Mouse (Mus musculus): ENCODE data around the gene Atp2a3. TPM values are rescaled to one million over a fixed set of nuclear protein-coding genes. Genes with fewer than 3 reads are reported as not detected.
A peak's percentile ranks its signal among the peaks of the same experiment; 100 is the strongest.

Gene Atp2a3
- total RNA-seq, 2 experiments from 2014 or later: 73.9 to 88.4 TPM

DNA sequence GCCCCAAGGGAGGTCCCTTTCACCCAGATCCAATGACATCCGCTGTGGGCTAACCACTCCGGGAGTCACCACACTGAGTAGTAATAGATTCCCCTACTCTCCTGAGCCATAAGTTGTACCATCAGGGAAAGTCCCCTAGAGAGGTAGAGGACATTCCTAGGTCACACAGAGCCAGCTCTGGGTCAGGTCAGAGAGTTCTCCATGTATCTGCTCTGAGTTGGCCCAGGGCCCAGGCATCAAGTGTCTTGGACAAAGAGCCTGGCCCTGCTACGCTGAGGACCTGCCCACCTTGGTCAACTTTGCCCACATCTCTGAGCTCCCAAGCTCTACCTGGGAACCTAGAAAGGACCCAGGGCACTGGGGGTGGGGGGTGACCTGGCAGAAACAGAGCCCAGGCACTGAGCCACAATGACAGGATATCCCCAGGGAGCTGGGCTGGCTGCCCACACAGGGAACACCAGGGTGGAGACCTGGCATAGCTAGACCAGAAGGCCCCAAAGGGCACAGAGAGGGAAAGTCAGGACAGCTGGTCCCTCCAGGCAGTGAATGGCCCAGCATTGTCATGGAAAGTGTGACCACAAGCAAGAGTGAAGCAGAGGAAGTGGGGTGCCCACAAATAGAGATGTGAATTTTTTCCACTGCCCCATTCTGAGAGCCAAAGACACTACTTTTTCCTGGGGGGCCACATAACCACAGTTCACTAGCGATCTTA is 7.4 kb upstream of the Atp2a3 start:
- peak; percentile 73 for ATAC-seq (replicated peaks; ENCODE audit: poor library complexity, severe bottlenecking)

DNA sequence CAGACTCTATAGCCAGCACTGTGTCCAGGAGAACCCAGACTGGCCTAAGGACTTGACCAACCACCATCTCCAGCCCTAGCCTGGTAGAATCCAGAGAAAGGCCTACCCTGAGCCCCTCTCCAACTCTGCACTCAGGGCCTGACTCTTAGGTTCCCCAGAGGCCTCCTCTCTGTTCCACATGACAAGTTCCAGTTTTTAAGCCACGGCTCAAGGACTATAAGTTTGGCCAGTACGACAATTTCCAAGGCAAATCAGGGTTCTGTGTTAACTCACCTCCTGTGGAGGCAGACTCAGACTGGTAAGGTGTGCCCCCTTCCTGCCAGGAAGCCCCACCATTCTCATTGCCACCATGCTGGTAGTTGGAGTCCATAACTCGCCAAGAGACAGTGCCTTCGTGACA is 6.8 kb upstream of the Atp2a3 start:
- ATAC-seq (replicated peaks; ENCODE audit: poor library complexity, severe bottlenecking): no peak; the same call in 1 of the 2 replicates

DNA sequence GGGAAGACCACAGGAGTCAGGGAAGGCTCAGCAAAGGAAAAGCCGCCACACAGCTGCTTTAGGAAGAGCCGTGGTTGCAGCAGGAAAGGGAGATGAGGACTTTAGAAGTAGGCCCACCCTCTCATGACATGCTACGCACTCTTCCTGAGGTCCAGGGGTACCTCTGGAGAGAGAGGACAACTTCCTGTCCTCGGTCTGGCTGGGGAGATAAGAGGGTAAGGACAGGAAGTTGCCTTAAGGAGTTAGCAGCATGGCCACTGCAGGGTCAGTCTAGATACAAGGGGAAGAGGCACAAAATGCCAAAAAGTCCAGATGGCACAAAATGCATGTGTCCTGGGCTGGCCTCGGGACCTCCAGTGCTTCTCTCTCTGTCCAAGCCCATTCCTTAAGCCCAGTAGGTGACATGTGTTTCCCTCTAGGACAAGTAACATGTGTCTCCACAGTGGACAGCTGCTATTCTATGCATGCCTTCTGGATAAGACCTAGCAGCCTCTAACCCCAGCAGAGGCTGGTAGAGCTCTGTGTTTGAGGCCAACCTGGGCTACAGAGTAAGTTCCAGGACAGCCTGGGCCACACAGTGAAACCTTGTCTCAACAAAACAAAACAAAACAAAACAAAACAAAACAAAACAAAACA is 5.5 kb upstream of the Atp2a3 start:
- peak; percentile 50 for ATAC-seq (replicated peaks; ENCODE audit: poor library complexity, severe bottlenecking)

DNA sequence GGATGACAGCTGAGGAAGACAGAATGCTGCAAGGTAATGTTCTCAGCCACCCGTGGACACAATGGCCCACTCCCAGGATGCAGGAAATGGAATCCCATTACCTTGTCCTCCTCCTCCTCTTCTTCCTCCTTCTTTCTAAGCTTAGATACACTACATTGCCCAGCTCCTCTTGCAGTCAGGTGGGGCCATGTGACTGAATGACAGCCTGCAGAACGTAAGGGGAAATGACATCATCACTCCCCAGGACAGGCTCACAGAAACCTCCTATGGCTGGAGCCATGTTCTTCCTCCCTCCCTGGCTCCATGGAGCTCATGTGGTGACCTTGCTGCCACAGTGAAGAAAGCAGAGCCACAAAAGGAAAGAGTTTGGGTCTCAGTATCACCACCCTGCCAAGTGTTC is 3.7 kb upstream of the Atp2a3 start:
- 0 out of 2 replicates have a peak, but pooled peaks have one; percentile 4 for ATAC-seq (replicated peaks; ENCODE audit: poor library complexity, severe bottlenecking)

DNA sequence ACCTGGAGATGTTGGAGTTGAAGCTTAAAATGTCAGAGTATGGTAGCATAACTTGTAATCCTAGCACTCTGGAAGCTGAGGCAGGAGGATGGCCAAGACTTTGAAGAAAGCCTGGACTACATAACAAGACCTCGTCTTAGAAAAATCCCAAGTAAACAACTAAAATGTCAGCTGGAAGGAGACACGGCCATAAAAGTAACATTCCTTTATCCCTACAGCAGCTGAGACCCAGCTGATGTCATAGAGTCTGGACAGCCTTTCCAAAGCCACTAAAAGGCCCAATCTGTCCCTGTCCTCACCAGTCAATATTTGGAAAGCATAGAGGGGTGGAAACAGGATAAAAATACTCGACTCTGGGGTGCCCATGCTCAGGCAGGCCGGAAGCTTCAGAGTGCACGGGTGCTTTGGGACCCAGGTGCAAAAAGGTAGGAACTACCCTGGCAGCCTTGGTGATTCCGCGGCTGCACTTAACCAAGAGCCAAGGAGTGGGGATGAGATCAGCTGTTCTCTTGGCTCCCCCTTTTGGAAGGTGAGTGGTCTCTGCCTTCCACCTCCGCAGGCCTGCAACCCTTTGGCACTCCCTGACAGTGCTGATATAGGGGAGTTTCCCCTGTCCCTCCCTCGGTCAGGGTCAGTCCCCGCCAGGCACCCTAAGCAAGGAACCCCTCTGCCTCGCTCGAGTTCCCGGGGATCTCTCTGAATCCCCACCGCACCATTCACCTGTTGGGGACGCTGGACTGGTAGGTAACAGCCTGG is 867 bp upstream of the Atp2a3 start:
- ATAC-seq (replicated peaks; ENCODE audit: poor library complexity, severe bottlenecking): no peak

DNA sequence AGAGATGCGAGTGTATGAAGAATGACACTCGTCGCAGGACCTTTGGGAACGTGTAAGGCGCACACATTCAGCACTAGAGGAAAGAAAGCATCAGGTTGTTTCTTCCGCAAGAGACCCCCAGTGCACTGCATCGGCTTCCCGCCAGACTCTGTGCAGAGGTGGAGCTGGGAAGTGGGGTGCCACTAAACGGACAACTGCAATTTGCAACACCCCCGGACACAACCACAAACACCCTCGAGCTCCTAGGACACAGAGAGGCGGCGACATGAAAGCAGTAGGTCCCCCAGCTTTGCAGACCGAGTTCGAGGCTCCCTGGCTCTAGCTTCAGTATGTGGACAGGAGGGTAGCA is 272 bp upstream of the Atp2a3 start:
- peak; percentile 10; the same call in 1 of the 2 replicates for ATAC-seq (replicated peaks; ENCODE audit: poor library complexity, severe bottlenecking)

DNA sequence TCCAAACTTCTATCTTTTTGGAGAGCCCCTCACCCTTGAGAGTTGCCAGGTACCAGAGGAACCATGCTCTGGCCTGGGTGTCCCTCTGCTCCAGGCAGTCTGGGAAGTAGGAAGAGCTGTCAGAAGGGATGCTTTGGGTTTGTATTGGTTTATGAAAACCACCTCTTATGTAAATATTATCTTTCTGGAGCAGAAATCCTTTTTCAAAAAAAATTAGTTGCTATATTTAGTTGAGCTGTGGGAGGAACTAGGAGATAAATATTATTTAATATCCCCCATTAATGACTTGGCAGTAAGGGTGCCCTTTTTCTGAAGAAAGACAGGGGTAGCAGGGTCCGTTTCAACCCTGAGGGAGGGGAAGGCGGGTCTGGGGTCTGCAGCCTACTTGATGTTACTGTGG is 1.4 kb downstream of the Atp2a3 start:
- no peak for ATAC-seq (replicated peaks; ENCODE audit: poor library complexity, severe bottlenecking)

DNA sequence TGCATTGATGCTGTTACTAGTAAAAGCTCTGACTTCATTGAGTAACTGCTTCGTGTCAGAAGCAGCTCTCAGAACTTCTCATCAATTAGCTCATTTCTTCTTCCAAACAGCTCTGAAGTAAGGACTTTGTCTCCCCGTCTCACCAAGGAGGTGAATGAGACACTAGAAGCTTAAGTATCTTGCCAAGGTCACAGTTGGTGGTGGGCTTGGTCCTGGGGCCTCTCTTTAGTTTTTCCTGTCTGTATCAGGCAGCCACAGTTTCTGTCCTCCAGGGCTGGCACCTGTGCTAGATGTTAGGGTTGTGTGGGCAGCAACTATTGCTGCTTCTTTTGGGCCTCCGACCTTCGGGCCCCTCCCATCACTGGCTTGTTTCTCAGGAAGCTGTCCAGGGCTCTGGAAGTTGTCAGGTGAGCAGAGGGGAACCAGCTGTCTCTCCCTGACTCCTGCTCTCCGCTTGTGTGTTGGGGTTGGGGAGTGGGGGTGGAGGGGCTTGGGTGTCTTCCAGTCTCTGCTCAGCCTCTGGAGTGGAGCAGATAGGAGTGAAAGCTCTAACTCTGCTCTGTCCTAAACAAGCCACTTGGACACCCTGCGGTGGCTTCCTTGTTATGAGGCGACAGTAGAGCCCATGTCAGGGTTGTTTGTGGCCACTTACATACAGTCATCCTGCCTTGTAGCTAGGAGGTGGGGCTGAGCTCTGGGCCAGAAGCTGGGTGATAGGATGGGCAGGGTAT is 2.3 kb downstream of the Atp2a3 start:
- no peak for ATAC-seq (replicated peaks; ENCODE audit: poor library complexity, severe bottlenecking)

DNA sequence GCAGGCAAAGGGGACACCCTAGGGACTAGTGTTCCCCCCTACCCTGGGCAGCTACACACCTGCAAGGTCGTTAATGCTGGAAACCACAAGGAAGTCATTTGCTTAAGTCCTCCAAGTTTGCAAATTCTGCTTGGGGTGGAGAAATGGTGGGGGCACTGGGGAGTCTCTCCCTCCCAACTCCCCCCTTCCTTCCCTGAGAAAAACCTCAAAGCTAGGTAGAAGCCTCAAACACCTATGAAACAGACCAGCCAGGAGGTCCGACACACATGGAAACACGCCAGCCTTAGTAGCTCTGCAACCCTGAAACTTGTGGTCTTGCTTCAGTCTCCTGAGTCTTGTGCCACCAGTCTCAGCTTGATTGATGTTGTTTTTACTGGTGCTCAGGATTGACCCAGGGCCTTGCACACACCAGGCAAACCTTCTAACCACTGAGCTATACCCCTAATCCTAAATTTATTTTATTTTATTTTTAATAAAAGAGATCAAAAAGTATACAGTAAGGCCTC is 2.9 kb downstream of the Atp2a3 start:
- no peak for ATAC-seq (replicated peaks; ENCODE audit: poor library complexity, severe bottlenecking)

DNA sequence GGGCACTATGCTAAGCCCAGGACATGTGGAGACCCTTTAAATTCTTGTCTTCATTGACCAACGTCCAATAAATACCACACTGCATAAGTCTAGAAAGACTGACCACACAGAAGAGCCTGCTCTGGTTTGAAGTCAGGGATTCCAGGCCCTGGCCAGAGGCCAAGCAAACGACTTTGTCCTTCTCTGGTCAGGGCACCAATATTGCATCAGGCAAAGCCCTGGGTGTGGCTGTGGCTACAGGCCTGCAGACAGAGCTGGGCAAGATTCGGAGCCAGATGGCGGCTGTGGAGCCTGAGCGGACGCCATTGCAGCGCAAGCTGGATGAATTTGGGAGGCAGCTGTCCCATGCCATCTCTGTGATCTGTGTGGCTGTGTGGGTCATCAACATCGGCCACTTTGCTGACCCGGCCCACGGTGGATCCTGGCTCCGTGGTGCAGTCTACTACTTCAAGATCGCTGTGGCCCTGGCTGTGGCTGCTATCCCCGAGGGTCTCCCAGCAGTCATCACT is 14.1 kb downstream of the Atp2a3 start:
- no peak for ATAC-seq (replicated peaks; ENCODE audit: poor library complexity, severe bottlenecking)

DNA sequence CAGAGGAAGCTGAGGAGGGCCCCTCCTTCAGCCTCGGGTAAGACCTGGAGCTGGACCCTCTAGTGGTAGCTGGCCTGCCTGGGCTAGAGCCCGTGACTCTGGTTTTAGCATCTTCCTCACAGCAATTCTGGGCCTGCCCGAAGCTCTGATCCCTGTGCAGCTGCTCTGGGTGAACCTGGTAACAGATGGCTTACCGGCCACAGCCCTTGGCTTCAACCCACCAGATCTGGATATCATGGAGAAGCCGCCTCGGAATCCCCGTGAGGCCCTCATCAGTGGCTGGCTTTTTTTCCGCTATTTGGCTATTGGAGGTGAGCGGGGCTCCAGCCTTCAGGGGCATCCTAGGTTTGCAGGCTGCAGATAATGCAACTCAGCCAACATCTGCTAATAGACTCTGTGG is 21.5 kb downstream of the Atp2a3 start:
- no peak for ATAC-seq (replicated peaks; ENCODE audit: poor library complexity, severe bottlenecking)

DNA sequence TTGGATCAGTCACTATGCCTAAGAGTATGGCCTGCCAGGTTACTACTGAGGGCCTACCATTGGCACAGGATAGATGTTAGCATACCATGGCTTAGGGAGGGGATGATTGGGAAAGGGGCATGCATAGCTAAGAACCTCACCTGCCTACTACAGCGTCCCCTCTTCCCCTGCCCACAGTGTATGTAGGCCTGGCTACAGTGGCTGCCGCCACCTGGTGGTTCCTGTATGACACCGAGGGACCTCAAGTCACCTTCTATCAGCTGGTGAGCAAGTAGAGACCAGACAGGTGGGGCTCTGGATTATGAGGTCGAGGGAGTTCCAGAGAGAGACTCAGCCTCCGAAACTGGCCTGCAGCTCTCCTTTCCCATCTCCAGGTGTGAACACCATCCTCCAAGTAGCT is 22.3 kb downstream of the Atp2a3 start:
- no peak for ATAC-seq (replicated peaks; ENCODE audit: poor library complexity, severe bottlenecking)

DNA sequence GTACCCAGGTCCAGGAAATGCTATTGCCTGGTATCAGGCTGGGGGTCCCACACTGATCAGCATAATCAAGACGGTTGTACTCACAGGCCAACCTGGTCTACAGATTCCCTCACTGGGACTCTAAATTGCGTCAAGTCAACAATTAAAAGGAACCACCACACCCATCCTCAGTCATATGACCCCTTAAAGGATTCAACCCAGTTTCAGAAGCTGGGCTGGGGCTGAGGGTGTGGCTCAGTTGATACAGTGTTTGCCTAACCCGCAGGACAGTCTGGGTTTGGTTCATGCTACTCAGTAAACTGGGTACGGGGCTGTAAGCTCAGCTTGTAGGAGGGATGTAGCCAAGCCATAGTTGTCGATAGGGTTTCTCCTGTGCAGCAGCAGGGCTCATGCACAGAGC is 25.8 kb downstream of the Atp2a3 start:
- ATAC-seq (replicated peaks; ENCODE audit: poor library complexity, severe bottlenecking): 0 out of 2 replicates have a peak, but pooled peaks have one; percentile 11

DNA sequence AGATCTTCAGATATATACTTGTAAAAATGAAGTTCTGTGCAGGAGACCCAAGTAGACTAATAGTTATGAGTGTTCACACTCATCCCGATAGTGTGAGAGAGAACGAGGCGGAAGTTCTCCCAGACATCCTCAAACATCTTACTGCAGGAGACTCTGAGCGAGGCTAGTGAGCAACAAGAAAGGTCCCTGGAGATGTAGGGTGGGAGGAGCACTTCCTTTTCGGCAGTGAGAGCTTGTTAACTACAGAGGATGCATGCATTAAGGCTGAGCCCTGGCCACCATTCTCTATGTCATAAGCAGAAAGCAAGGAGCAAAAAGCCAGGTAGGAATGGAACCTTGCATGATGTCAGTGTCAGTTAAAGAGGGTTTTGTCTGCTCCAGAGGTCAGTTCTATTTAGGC is 26.3 kb downstream of the Atp2a3 start:
- no peak for ATAC-seq (replicated peaks; ENCODE audit: poor library complexity, severe bottlenecking)

DNA sequence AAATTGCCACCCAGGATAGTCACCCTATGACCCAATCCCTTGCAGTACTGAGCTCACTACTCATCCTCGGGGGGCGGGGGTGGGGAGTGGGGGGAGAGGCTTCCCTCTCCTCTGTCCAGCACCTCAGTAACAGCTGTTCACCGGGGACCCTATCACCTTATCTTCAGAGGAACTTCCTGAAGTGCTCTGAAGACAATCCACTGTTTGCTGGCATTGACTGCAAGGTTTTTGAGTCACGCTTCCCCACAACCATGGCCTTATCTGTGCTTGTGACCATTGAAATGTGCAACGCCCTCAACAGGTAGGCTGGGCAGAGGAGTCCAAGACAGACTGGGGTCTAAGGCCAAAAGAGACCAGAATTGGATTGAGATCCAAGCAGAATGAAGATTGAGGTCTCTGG is 26.8 kb downstream of the Atp2a3 start:
- no peak for ATAC-seq (replicated peaks; ENCODE audit: poor library complexity, severe bottlenecking)

DNA sequence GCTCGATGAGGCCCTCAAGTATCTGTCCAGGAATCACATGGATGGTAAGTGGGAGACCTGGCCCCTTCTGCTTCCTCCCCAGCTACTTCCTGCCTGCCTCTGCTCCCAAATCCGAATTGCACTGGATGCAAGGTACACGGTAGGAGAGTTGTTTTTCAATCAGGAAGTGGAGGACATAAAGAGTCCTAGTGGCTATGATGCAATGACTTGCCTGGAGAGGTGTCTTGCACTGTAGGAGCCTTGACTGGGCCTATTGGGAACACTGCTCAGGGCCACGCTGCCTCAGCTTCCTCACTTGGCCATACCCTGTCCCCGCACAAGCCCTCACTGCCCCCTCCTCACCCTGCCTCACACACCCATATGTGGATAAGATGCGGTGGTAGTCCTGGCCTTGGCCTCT is 28.1 kb downstream of the Atp2a3 start:
- peak; percentile 70 for ATAC-seq (replicated peaks; ENCODE audit: poor library complexity, severe bottlenecking)

DNA sequence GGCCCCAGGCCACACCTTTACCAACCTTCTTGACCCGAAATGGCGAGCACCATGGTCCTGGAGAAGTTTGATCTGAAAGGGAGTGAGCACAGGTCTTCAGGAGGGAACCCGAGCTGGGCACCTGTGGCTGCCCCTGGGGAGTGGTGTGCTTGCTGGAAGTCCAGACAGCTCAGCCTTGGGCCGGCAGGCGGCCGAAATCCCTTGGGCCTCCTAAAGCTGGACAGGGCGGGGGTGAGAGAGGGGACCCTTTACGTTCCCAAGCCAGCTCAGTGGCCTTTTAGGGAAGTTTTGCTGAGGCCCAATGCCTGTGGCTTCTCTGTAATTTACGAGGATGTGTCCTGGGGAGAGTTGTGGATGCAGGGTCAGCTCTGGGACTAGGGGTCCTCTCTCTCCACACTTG is 29.7 kb downstream of the Atp2a3 start:
- no peak for ATAC-seq (replicated peaks; ENCODE audit: poor library complexity, severe bottlenecking)

DNA sequence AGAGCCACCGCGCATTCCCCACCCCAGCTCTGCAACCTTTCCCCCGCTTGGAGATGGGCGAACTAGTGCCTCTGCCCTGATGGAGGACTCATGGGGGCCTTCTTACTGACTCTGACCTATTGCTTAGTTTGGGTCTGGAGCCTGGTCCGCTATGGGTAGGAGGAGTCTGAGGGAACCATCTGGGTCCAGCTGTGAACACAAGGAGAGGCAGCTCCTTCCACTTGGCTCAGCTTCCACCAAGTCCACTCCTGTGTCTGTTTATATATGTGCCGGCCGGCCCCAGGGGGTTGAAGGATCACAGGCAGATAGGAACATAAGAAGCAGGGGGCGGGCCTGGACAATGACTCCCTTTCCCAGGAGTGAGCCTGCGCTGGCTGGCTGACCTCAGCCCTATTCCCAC is 31.0 kb downstream of the Atp2a3 start:
- ATAC-seq (replicated peaks; ENCODE audit: poor library complexity, severe bottlenecking): no peak

DNA sequence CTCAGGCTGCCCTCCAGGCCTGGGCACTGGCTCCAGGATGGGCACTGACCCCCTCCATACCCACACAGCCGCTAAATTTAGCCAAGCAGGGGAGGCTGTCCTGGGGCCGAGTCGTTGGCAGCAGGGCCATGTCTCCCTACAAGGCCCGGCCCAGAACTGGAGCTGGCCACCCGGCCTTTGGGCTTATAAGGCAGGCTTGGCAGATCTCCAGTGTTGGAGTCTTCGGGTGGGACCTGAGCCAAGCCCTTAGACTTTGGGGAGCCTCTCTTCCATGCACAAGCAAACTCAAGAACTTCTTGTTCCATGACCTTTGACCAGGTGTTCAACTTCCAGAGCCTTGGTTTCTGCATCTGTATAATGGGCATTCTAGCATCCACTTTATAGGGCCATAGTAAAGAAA is 35.4 kb downstream of the Atp2a3 start:
- ATAC-seq (replicated peaks; ENCODE audit: poor library complexity, severe bottlenecking): no peak

DNA sequence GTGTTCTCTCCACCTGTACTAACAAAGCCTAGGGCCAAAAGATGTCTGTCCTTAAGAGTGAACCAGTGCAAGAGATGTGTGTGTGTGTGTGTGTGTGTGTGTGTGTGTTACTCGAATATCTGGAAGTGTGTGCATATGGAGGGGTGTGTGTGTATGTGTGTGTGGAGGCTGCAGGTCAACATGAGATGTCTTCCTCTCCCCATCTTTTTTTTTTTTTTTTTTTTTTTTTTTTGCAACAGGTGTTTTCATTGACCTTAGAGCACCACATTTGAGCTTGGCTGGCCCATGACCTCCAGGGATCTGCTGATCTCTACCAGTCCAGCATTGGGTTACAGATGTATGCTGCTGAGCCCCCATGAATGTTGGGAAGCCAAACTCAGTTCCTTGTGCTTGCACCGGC is 35.8 kb downstream of the Atp2a3 start:
- no peak for ATAC-seq (replicated peaks; ENCODE audit: poor library complexity, severe bottlenecking)
